Mouse (Mus musculus) bone marrow, adult 2 months (tissue): ENCODE results near the gene Fndc9. TPM values are rescaled to one million over a fixed set of nuclear protein-coding genes. Genes with fewer than 3 reads are reported as not detected.

ENCODE experiments used
- H3K27ac ChIP-seq: fragments of 200-500 bp; 2 replicates; pipeline ENCODE4 v1.5.1; 2012; ENCODE audit warnings: low read depth, mild to moderate bottlenecking, control low read depth, inconsistent platforms, low read length; ENCODE audit not compliant: control insufficient read depth, poor library complexity, insufficient read depth
- H3K4me1 ChIP-seq: fragments of 200-500 bp; 2 replicates; pipeline ENCODE4 v1.6.1; 2011; ENCODE audit warnings: low read length; ENCODE audit not compliant: control insufficient read depth, insufficient read depth
- H3K4me3 ChIP-seq: fragments of 200-500 bp; replicated peaks from 2 replicates; pipeline ENCODE3; 2011; ENCODE audit warnings: mild to moderate bottlenecking, low read depth, low read length, control low read depth; ENCODE audit not compliant: control insufficient read depth
- CTCF ChIP-seq: fragments of 200-500 bp; IDR thresholded peaks from 2 replicates; pipeline ENCODE4 v1.5.1; 2011; ENCODE audit warnings: low read length, control low read depth; ENCODE audit not compliant: control insufficient read depth, insufficient read depth
- POLR2A ChIP-seq: fragments of 200-500 bp; IDR thresholded peaks from 2 replicates; pipeline ENCODE4 v1.6.1; 2011; ENCODE audit warnings: low read depth, mild to moderate bottlenecking, control low read depth, low read length, borderline replicate concordance; ENCODE audit not compliant: control insufficient read depth
- WGBS: fragments of 180-500 bp; shearing (Covaris S2); methylation state at CpG from one replicate; pipeline ENCODE4 v1.1.7; 2018; 5-methylcytosine and 5-hydroxymethylcytosine counted together
- polyA plus RNA-seq: library from polyadenylated mRNA; stranded (reverse); fragments of >200 nt; gene quantifications from 2 replicates; pipeline ENCODE4 v1.2.4, GENCODE M21; 2011; ENCODE audit warnings: low replicate concordance; ENCODE audit not compliant: missing spikeins, insufficient read depth, insufficient read length

Fndc9 gene
- not detected in 2 replicates for polyA plus RNA-seq

DNA sequence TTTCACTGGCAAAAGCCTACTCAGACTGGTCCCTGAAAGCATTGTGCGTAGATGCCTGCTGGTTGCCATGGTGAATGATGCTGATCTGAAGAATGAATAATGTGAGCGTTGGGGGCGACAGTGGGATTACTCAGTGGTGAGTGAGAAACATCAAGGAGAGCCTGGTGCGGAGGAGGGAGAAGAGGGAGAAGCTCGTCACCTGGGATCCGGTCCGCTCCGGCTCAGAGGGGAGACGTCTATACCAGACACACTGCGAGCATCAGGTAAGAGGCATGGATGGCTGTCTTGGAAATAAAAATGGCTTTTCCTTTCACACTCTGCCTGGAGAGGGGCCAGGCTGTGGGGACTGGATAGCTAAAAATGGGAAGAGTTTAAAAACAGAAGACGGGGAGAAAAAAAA is at the start of gene Fndc9:
TSS of gene Fndc9 (plus strand) at position 198 of the 400 bp plus-strand sequence.
- no peak within 1 kb of the TSS for H3K27ac ChIP-seq
- H3K4me1 ChIP-seq, result no peaks in the 10 kb centered on the region
- WGBS, result 90% methylated on average over 11 of the region's 11 CpGs

DNA sequence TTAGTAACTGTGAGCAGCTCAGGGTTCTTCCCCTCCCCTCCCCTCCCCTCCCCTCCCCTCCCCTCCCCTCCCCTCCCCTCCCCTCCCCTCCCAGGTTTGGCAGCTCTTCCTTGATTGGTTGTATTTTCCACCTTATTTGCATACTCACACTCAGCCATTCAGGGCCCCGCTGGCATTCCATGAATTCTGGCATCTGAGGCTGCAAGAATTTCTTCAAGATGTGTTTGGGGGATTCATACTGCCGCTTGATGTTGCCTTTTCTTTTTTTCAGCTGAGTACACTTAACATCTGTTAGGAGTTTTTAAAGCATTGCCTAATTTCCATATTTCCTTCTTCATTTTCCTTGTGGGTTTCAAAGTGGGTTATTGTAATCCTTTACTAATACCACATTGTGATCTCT is 47.0 kb upstream of the Fndc9 start:
- Histone ChIP-seq H3K27ac (no peak overlapping the region), H3K4me3 (no peak overlapping the region), H3K4me1 (no peaks in the 10 kb centered on the region)
- TF ChIP-seq POLR2A, result no peak
- WGBS, result 54% methylated on average over 2 of the region's 2 CpGs

More for the DNA sequence above, at the start of gene Fndc9:
- H3K4me3 ChIP-seq, result no peak within 1 kb of the TSS
- no peak for TF ChIP-seq POLR2A

DNA sequence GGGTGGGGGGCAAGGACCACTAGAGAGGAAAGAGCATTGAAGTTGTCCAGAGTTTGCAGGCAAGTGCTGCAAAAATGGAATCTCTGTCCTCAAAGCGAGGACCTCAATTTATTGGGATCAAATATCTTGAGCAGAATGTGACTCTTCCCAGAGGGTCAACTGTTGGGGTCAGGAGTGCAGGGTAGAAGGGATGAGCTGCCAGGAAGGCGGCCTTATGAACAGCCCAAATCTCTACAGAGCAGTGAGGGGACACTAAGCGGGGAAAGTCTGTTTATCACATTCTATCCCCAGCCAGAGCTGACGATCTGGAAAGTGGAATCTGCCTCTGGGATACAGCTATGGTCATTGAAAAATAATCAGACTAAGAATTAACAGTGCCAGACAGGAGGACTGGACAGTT is 41.2 kb upstream of the Fndc9 start:
- Histone ChIP-seq H3K4me1 (no peaks in the 10 kb centered on the region), H3K4me3 (no peak overlapping the region), H3K27ac (no peak overlapping the region)
- WGBS, result 85% methylated on average over 4 of the region's 4 CpGs
- no peak for TF ChIP-seq POLR2A
- no peak for TF ChIP-seq CTCF

DNA sequence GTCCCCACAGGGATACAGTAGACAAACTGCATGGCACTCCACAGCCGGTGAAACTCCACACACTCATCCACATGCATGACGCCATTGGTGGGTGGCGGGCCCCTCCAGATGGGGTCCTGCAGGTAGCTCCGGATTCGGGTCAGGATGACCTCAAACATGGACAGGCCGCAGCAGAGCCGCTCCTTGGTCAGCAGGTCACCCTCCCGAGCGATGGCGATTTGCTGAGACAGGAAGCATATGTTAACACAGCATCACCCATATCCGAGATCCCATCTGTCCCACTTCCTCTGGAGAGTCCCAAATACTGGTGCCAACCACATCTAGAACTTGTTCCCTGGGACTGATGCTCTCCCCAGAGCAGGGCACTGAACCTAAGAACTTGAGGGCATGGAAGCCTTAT is 34.7 kb upstream of the Fndc9 start:
- no peak overlapping the region for H3K27ac ChIP-seq
- WGBS, result 85% methylated on average over 11 of the region's 11 CpGs
- H3K4me3 ChIP-seq, result no peak overlapping the region
- TF ChIP-seq CTCF (no peak), POLR2A (no peak)
- no peaks in the 10 kb centered on the region for H3K4me1 ChIP-seq

DNA sequence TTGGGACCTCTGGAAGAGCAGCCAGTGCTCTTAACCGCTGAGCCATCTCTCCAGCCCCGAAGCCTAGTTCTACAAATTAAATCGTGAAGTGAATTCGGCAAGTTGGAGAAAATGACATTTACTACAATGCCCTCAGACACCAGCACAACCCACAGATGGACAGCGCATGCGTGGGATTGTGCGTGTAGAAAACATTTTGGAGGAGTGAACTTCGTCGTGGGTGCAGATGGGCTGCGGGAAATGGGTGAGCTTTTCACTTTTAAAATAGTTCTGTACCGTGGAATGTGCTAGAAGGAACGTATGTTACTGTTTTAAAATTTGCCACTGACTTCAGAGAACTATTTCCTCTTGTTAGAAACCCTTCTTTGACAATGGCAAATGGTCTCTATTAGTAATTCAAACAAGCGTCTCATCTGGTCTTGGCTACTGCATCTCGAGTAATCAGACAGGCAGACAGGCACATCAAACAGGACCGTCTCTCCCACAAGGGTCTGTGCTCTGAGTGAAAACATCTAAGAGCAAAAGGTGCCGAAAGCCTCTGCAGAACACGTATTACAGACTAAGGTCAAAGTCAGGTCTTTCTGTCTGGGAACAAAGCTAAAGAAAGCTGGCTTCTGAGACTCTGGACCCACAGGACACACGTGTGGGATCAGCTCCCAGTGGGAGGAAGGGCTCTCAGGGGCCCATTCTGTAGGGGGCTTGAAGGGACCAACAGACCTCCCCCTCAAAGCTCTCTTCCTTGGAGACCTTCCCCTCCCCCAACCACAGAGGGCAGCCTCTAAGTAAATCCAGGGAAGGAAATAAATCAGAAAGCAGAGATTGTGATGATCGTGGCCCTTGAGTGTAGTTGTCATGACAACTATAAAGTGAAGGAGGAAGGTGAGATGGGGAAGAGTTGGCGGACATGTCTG is 33.4 kb upstream of the Fndc9 start:
- no peak overlapping the region for H3K27ac ChIP-seq
- no peak overlapping the region for H3K4me3 ChIP-seq
- TF ChIP-seq CTCF, result no peak
- no peak for TF ChIP-seq POLR2A
- no peaks in the 10 kb centered on the region for H3K4me1 ChIP-seq
- 85% methylated on average over 20 of the region's 20 CpGs for WGBS

DNA sequence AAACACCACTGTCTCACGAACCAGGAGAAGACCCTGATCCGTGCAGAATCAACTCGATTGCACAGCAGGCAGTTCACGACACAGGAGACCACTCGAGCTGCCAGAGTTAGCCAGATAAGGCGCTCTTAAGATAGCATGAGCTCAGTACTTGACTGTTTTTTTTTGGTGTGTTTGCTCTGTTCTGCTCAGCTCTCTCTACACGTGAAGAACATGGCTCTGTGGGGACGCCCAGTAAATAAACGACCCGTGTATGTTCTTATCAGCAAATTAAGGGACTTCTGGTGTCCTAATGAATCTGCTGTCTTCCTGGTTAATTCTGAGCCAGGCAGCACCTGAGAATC is 32.8 kb upstream of the Fndc9 start:
- Histone ChIP-seq H3K4me1 (no peaks in the 10 kb centered on the region), H3K27ac (no peak overlapping the region)
- 81% methylated on average over 10 of the region's 10 CpGs for WGBS

DNA sequence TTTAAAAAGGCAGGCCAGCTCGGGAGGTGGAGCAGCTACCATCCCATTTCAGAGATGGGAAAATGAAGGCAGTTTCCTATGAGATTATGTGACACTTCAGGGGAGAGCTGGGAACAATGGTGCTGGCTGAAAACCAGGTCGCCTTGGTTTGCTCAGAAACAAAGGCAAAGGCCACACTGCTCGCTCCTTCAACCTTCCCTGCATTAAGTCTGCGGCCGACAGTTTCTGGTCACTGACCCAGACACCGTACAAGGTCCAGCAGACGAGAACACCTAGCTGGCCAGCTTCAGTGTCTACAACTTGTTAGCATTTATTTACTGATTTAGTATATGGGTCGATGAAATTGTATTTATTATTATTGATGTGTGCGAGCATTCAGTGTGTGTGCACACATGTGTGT is 30.5 kb upstream of the Fndc9 start:
- H3K27ac ChIP-seq, result no peak overlapping the region
- H3K4me1 ChIP-seq, result no peaks in the 10 kb centered on the region
- TF ChIP-seq CTCF (no peak), POLR2A (no peak)
- 92% methylated on average over 9 of the region's 9 CpGs for WGBS
- H3K4me3 ChIP-seq, result no peak overlapping the region

More for the DNA sequence above, 32.8 kb upstream of the Fndc9 start:
- TF ChIP-seq CTCF (no peak), POLR2A (no peak)
- no peak overlapping the region for H3K4me3 ChIP-seq

DNA sequence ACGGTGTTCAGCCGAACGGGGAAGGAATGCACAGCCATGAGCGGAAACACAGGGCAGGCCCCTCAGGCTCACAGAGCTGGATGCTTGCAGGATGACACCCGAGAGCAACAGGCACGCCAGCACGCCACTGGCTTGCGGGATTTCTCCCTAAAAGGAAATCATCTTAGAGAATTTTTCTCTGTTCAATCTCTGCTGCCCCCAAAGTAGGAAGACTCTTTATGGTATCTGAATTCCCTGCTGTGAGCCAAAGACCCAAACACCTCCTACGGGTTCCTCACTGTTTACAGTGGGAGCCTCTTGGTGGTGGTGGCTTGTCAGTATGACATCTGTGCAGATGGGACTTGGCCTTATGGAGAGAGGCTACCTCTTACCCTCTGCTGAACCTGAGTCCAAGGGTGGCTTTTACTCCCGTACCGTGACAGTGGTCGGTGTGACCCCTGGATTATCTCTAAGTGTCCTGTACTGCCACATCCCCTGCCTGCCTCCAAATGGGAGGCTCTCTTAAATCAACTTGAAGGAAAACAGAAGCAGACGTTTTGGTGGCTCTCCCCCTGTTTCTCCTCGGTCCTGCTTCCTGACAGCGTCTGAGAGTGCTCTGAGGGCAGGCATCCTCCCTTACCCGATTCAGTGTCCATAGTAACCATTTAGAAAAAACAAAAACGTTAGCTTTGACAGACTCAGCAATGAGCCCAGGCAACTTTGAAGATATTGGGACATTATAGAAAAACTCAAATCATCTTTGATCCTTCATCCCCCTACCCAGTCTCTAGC is 29.5 kb upstream of the Fndc9 start:
- Histone ChIP-seq H3K4me1 (no peaks in the 10 kb centered on the region), H3K27ac (no peak overlapping the region), H3K4me3 (no peak overlapping the region)
- 82% methylated on average over 17 of the region's 17 CpGs for WGBS
- TF ChIP-seq POLR2A (no peak), CTCF (no peak)
